In genomic region chr4:70544390-70544789, GRCm38 (mm10) we compare ENCODE assay signal across 25 mouse cellular contexts. TPM values are rescaled to one million over a fixed set of nuclear protein-coding genes. Genes with fewer than 3 reads are reported as not detected.
DNase-seq lines count a peak whose midpoint lies in the region; ATAC-seq and TF ChIP-seq lines count a peak whose summit lies in the region.
"Had no signal": no experiment of that assay in that cellular context is flagged by ENCODE, and none has a peak within 500 bp of the region (broad histone marks: within the 10 kb centered on the region; RNA-seq: fewer than 3 reads in every experiment).

No protein-coding gene starts in this region.

- no peaks in the 10 kb centered on the region for H3K27me3 ChIP-seq in kidney, embryonic 15.5 days
- H3K27me3 ChIP-seq in lung, embryonic 14.5 days (ENCODE audit: insufficient read depth, low read length) = no peaks in the 10 kb centered on the region
- H3K27me3 ChIP-seq: embryonic facial prominence, embryonic 13.5 days; forebrain, embryonic 12.5 days; forebrain, embryonic 15.5 days; heart, embryonic 13.5 days had no signal

- ATAC-seq in kidney, embryonic 15.5 days (replicated peaks; ENCODE audit: low FRiP score) = no peak
- peak; percentile 64; the same call in 1 of the 2 replicates for ATAC-seq in lung, embryonic 14.5 days (ENCODE audit: insufficient read depth)
- ATAC-seq: activated CD4-positive, CD25-positive, alpha-beta regulatory T cell, adult 4 months; forebrain, embryonic 15.5 days had no signal

- H3K9me3 ChIP-seq in kidney, embryonic 15.5 days (replicated peaks) = no peaks in the 10 kb centered on the region
- H3K9me3 ChIP-seq in lung, embryonic 14.5 days (ENCODE audit: low read depth, low read length) = no peaks in the 10 kb centered on the region
- H3K9me3 ChIP-seq: embryonic facial prominence, embryonic 13.5 days; forebrain, embryonic 12.5 days; forebrain, embryonic 15.5 days; heart, embryonic 10.5 days; heart, embryonic 13.5 days had no signal

- H3K4me3 ChIP-seq in kidney, embryonic 15.5 days (replicated peaks) = no peak overlapping the region
- H3K4me3 ChIP-seq in lung, embryonic 14.5 days (ENCODE audit: low read depth, low read length) = no peak overlapping the region
- H3K4me3 ChIP-seq: embryonic facial prominence, embryonic 13.5 days; erythroblast, embryonic 14.5 days; forebrain, embryonic 12.5 days; forebrain, embryonic 15.5 days; heart, embryonic 10.5 days; heart, embryonic 13.5 days had no signal

- no peak overlapping the region for H3K4me2 ChIP-seq in kidney, embryonic 15.5 days
- no peak overlapping the region for H3K4me2 ChIP-seq in lung, embryonic 14.5 days
- H3K4me2 ChIP-seq: embryonic facial prominence, embryonic 13.5 days; forebrain, embryonic 12.5 days; forebrain, embryonic 15.5 days; heart, embryonic 13.5 days; hindbrain, embryonic 14.5 days had no signal

- H3K4me1 ChIP-seq in kidney, embryonic 15.5 days = peaks cover 9% of the 10 kb centered on the region
- H3K4me1 ChIP-seq in lung, embryonic 14.5 days (ENCODE audit: insufficient read depth) = no peaks in the 10 kb centered on the region
- H3K4me1 ChIP-seq: embryonic facial prominence, embryonic 13.5 days; forebrain, embryonic 12.5 days; forebrain, embryonic 15.5 days; heart, embryonic 10.5 days had no signal

- no peak for TF ChIP-seq CTCF in lung, embryonic 14.5 days (IDR thresholded peaks at IDR 0.05; ENCODE audit: low read depth)

- 60% methylated on average over 3 of the region's 3 CpGs for WGBS in kidney, embryonic 15.5 days
- WGBS in lung, embryonic 14.5 days = 45% methylated on average over 3 of the region's 3 CpGs

- H3K9ac ChIP-seq in kidney, embryonic 15.5 days = no peak overlapping the region
- H3K9ac ChIP-seq in lung, embryonic 14.5 days = no peak overlapping the region
- H3K9ac ChIP-seq: embryonic facial prominence, embryonic 13.5 days; forebrain, embryonic 12.5 days; forebrain, embryonic 15.5 days; heart, embryonic 13.5 days; hindbrain, embryonic 14.5 days had no signal

- no peaks in the 10 kb centered on the region for H3K36me3 ChIP-seq in kidney, embryonic 15.5 days
- H3K36me3 ChIP-seq in lung, embryonic 14.5 days (ENCODE audit: insufficient read depth) = no peaks in the 10 kb centered on the region
- H3K36me3 ChIP-seq: embryonic facial prominence, embryonic 13.5 days; forebrain, embryonic 12.5 days; forebrain, embryonic 15.5 days; heart, embryonic 10.5 days; heart, embryonic 13.5 days had no signal

- peak overlapping the region; percentile 18; the same call in 1 of the 2 replicates for H3K27ac ChIP-seq in kidney, embryonic 15.5 days
- H3K27ac ChIP-seq in lung, embryonic 14.5 days (ENCODE audit: low read depth) = 0 out of 2 replicates have a peak overlapping the region, but pooled peaks have one; percentile 63
- H3K27ac ChIP-seq: embryonic facial prominence, embryonic 13.5 days; forebrain, embryonic 12.5 days; forebrain, embryonic 15.5 days; heart, embryonic 10.5 days; heart, embryonic 13.5 days; hindbrain, embryonic 14.5 days had no signal

- no peak for DNase-seq in kidney, postnatal 36 days
- DNase-seq in lung, embryonic 14.5 days = peak; percentile 25
- no peak for DNase-seq in lung, postnatal 14 days
- peak; percentile 13 for DNase-seq in lung, postnatal 10 days
- DNase-seq in lung, postnatal 4 days = peak; percentile 30 to 46
- DNase-seq in spleen, adult 12 weeks (ENCODE audit: low spot score) = no peak
- DNase-seq in embryo, embryonic 9.5 days (ENCODE audit: extremely low spot score) = no peak
- DNase-seq: adrenal gland, adult 8-10 months; adrenal gland, postnatal 25 days; cerebellum, adult 18-20 months; cerebellum, adult 9-10 months; cerebellum, postnatal 14 days; gastrocnemius, postnatal 25 days; heart, adult 18-20 months; heart, postnatal 14 days; heart, postnatal 4 days had no signal

RNA-seq across cellular contexts. Expression of gene Megf9, which starts 9.6 kb away (rescaled TPM):
- polyA plus RNA-seq in kidney, embryonic 15.5 days (2015; fragmentation: Nextera tagmentation; extraction: Ambion mirVana) = 12.8 and 13.6 TPM in 2 replicates
- polyA plus RNA-seq in lung, embryonic 14.5 days (2014; fragmentation: Nextera tagmentation; extraction: Ambion mirVana) = 12.0 and 12.8 TPM in 2 replicates

Comparison
In these comparisons a context has a peak if more than half of its experiments do, and no peak if none do; other contexts are left out.
1. DNase-seq: peak in lung, embryonic 14.5 days (single experiment), lung, postnatal 10 days (single experiment) and lung, postnatal 4 days (2 of 2); none in kidney, postnatal 36 days (0 of 2), lung, postnatal 14 days (single experiment), spleen, adult 12 weeks (single experiment) and embryo, embryonic 9.5 days (single experiment).